Mouse (Mus musculus): ENCODE data around the gene Plcb4. TPM values are rescaled to one million over a fixed set of nuclear protein-coding genes. Genes with fewer than 3 reads are reported as not detected.

The Plcb4 gene
- polyA plus RNA-seq (2012; rRNA removed), result 15.6 and 20.3 TPM in 2 replicates

- WGBS, result under 1% methylated on average over 71 of the region's 71 CpGs
- DNase-seq, result peak; percentile 86
- peak within 1 kb of the TSS; percentile 87 for H3K4me3 ChIP-seq (replicated peaks; ENCODE audit: extremely low read depth, low read depth, low read length)
- TF ChIP-seq CTCF (IDR thresholded peaks at IDR 0.05; ENCODE audit: insufficient read depth, low read length) (no peak), POLR2A (IDR thresholded peaks at IDR 0.05; ENCODE audit: borderline replicate concordance, extremely low read depth, low read depth, low read length) (peak; percentile 91; the same call in 1 of the 2 replicates)
- peaks cover 2% of the 10 kb centered on the region for H3K4me1 ChIP-seq (ENCODE audit: control insufficient read depth, insufficient read depth, low read length)
Measured at GRCm38 (mm10) chr2:135658486-135659390, at the start of gene Plcb4. Gene Plcb4 (plus strand): TSS chr2:135659011.

GRCm38 (mm10) chr2:135614651-135615261 lies 44.1 kb upstream of the Plcb4 start:
- DNase-seq, result no peak
- no peaks in the 10 kb centered on the region; the same call in 1 of the 2 replicates for H3K4me1 ChIP-seq (ENCODE audit: control insufficient read depth, insufficient read depth, low read length)
- no peak for TF ChIP-seq CTCF (IDR thresholded peaks at IDR 0.05; ENCODE audit: insufficient read depth, low read length)
- H3K4me3 ChIP-seq (replicated peaks; ENCODE audit: extremely low read depth, low read depth, low read length), result no peak overlapping the region
- 55% methylated on average over 4 of the region's 4 CpGs for WGBS

- WGBS, result 80% methylated on average over 1 of the region's 1 CpGs
- H3K4me3 ChIP-seq (replicated peaks; ENCODE audit: extremely low read depth, low read depth, low read length), result no peak overlapping the region
- DNase-seq, result no peak
- H3K4me1 ChIP-seq (ENCODE audit: control insufficient read depth, insufficient read depth, low read length), result no peaks in the 10 kb centered on the region; the same call in 1 of the 2 replicates
- no peak for TF ChIP-seq CTCF (IDR thresholded peaks at IDR 0.05; ENCODE audit: insufficient read depth, low read length)
- TF ChIP-seq POLR2A (IDR thresholded peaks at IDR 0.05; ENCODE audit: borderline replicate concordance, extremely low read depth, low read depth, low read length), result no peak
Measured at GRCm38 (mm10) chr2:135616090-135616489, 42.7 kb upstream of the Plcb4 start.

DNA sequence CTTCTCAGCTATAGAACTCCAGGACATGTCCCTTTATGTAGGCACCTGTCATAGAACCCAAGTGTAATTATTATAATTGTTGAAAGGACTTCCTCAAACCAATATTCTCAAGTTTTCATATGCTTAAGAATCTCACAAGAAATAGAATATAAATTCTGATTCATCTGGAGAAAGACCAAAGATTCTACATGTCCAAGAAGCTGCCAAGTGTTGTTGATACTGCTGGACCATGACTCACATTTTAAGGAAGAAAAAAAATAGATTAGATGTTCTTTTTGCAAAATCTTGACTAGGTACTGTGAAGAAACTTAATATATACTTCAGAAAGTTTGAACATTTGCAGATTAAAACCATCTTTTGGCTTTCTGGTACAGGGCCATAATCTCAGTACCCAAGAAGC lies 40.3 kb upstream of the Plcb4 start:
- no peaks in the 10 kb centered on the region; the same call in 1 of the 2 replicates for H3K4me1 ChIP-seq (ENCODE audit: control insufficient read depth, insufficient read depth, low read length)
- H3K4me3 ChIP-seq (replicated peaks; ENCODE audit: extremely low read depth, low read depth, low read length), result no peak overlapping the region
- DNase-seq, result no peak
- TF ChIP-seq CTCF (IDR thresholded peaks at IDR 0.05; ENCODE audit: insufficient read depth, low read length) (no peak), POLR2A (IDR thresholded peaks at IDR 0.05; ENCODE audit: borderline replicate concordance, extremely low read depth, low read depth, low read length) (no peak)

DNA sequence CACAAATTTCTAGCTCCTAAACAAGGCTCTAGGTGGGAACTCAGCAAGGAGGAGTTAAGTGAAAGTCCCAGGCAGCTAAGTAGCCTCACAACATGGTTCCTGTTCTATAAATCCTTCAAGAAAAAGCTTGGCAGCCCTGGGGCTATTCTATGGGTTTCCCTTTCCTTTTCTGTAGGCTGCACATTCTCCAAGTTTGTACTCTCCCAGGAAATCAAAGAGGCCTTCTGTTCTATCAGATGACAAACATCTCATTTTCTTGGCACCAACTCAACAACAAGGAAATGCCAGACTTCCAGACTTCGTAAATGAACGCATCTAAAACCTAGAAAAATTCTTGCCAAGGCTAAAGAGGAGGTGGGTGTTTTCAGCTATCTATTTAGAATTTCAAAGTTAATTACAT lies 38.9 kb upstream of the Plcb4 start:
- DNase-seq, result no peak
- TF ChIP-seq CTCF (IDR thresholded peaks at IDR 0.05; ENCODE audit: insufficient read depth, low read length) (no peak), POLR2A (IDR thresholded peaks at IDR 0.05; ENCODE audit: borderline replicate concordance, extremely low read depth, low read depth, low read length) (no peak)
- 21% methylated on average over 2 of the region's 2 CpGs for WGBS

DNA sequence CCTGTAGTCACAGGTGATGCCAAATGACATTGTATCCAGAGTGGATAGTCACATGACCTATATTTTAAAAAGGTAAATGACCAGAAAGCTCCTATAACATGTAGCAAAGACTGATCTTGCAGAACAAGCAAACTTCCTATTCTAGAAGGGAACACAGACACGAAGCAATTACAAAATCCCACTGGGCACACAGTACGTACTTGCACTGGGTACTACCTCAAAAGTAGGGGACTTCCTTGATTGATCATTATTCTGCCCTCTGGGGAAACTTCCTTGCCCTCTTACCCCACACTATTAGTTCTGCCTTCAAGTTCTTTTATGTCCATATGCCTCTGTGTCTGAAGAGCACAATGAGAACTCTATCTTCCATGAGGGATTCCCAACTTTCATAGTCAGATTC lies 31.0 kb upstream of the Plcb4 start:
- WGBS, result 85% methylated on average over 2 of the region's 2 CpGs
- Histone ChIP-seq H3K4me3 (replicated peaks; ENCODE audit: extremely low read depth, low read depth, low read length) (no peak overlapping the region), H3K4me1 (ENCODE audit: control insufficient read depth, insufficient read depth, low read length) (no peaks in the 10 kb centered on the region)
- no peak for DNase-seq
- TF ChIP-seq POLR2A (IDR thresholded peaks at IDR 0.05; ENCODE audit: borderline replicate concordance, extremely low read depth, low read depth, low read length), result no peak
- TF ChIP-seq CTCF (IDR thresholded peaks at IDR 0.05; ENCODE audit: insufficient read depth, low read length), result no peak

More for the DNA sequence above, 38.9 kb upstream of the Plcb4 start:
- H3K4me3 ChIP-seq (replicated peaks; ENCODE audit: extremely low read depth, low read depth, low read length), result no peak overlapping the region
- H3K4me1 ChIP-seq (ENCODE audit: control insufficient read depth, insufficient read depth, low read length), result no peaks in the 10 kb centered on the region; the same call in 1 of the 2 replicates

DNA sequence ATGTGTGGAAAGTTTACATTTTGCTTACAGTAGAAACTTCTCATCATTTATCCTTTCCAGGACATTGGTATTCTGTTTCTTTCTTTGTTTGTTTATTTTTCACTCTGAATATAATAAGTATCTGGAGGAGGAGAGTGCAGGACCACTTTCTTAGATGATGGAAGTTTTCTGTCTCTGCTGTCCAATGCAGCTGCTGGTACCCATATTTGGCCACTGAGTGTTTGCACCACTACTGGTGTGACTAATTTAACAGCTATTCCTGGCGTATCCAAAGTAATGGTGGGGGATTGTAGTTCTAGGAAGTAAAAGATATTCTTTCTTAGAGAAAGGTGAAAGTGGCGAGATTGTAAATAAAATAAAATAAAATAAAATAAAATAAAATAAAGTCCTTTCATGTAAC lies 21.6 kb upstream of the Plcb4 start:
- Histone ChIP-seq H3K4me3 (replicated peaks; ENCODE audit: extremely low read depth, low read depth, low read length) (no peak overlapping the region), H3K4me1 (ENCODE audit: control insufficient read depth, insufficient read depth, low read length) (no peaks in the 10 kb centered on the region)
- no peak for TF ChIP-seq POLR2A (IDR thresholded peaks at IDR 0.05; ENCODE audit: borderline replicate concordance, extremely low read depth, low read depth, low read length)
- no peak for TF ChIP-seq CTCF (IDR thresholded peaks at IDR 0.05; ENCODE audit: insufficient read depth, low read length)
- no peak for DNase-seq
- WGBS, result 85% methylated on average over 2 of the region's 2 CpGs

DNA sequence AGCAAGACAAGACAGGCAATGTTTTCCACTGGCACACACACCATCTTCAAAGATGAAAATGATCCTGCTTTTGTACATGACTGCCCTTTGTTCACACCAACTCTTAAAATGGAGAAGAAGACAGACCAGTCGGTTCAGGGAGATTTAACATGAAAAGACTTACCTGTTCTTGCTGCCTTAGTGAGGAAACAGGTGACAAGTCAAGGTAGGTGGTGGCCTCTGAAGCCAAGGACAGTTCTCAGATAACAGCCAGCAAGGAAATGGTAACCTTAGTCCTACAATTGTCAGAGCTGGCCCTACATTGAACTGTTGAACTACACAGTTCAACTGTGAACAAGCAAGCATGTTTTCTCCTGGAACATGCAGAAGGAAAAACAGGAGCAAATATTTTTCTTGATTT lies 17.8 kb upstream of the Plcb4 start:
- DNase-seq, result no peak
- WGBS, result 67% methylated on average over 1 of the region's 1 CpGs
- H3K4me1 ChIP-seq (ENCODE audit: control insufficient read depth, insufficient read depth, low read length), result no peaks in the 10 kb centered on the region
- H3K4me3 ChIP-seq (replicated peaks; ENCODE audit: extremely low read depth, low read depth, low read length), result no peak overlapping the region
- TF ChIP-seq POLR2A (IDR thresholded peaks at IDR 0.05; ENCODE audit: borderline replicate concordance, extremely low read depth, low read depth, low read length) (no peak), CTCF (IDR thresholded peaks at IDR 0.05; ENCODE audit: insufficient read depth, low read length) (no peak)

- no peak for TF ChIP-seq POLR2A (IDR thresholded peaks at IDR 0.05; ENCODE audit: borderline replicate concordance, extremely low read depth, low read depth, low read length)
- no peak for TF ChIP-seq CTCF (IDR thresholded peaks at IDR 0.05; ENCODE audit: insufficient read depth, low read length)
- Histone ChIP-seq H3K4me3 (replicated peaks; ENCODE audit: extremely low read depth, low read depth, low read length) (no peak overlapping the region), H3K4me1 (ENCODE audit: control insufficient read depth, insufficient read depth, low read length) (no peaks in the 10 kb centered on the region)
- DNase-seq, result no peak
- WGBS, result 79% methylated on average over 2 of the region's 2 CpGs
Measured at GRCm38 (mm10) chr2:135641636-135642035, 17.2 kb upstream of the Plcb4 start.
